Mouse (Mus musculus) thymus, adult 2 months (tissue): ENCODE results near the gene Lmo4. TPM values are rescaled to one million over a fixed set of nuclear protein-coding genes. Genes with fewer than 3 reads are reported as not detected.

Experiments
- DNase-seq: peaks from one replicate; pipeline ENCODE4 v3.0.0; 2021
- H3K27ac ChIP-seq: fragments of 200-500 bp; 2 replicates; pipeline ENCODE4 v1.5.1; 2012; ENCODE audit warnings: low read length, control low read depth; ENCODE audit not compliant: control insufficient read depth, insufficient read depth
- H3K27me3 ChIP-seq: fragments of 200-500 bp; 2 replicates; pipeline ENCODE4 v1.6.1; 2012; ENCODE audit warnings: mild to moderate bottlenecking, low read length, moderate library complexity, mixed read lengths; ENCODE audit not compliant: control insufficient read depth, insufficient read depth
- H3K36me3 ChIP-seq: fragments of 200-500 bp; 2 replicates; pipeline ENCODE4 v1.6.1; 2012; ENCODE audit warnings: mild to moderate bottlenecking, low read length, moderate library complexity; ENCODE audit not compliant: control insufficient read depth, insufficient read depth
- H3K4me1 ChIP-seq: fragments of 200-500 bp; replicated peaks from 2 replicates; pipeline ENCODE4 v1.6.1; 2012; ENCODE audit warnings: low read length; ENCODE audit not compliant: control insufficient read depth, insufficient read depth
- H3K4me3 ChIP-seq: fragments of 200-500 bp; 2 replicates; pipeline ENCODE4 v1.5.1; 2012; ENCODE audit warnings: mild to moderate bottlenecking, low read length, control low read depth, moderate library complexity; ENCODE audit not compliant: control insufficient read depth, insufficient read depth
- CTCF ChIP-seq: fragments of 200-500 bp; IDR thresholded peaks from 2 replicates; pipeline ENCODE4 v1.5.1; 2012; ENCODE audit warnings: mild to moderate bottlenecking, control low read depth, low read length, moderate library complexity, borderline replicate concordance; ENCODE audit not compliant: control insufficient read depth, poor library complexity, insufficient read depth; ENCODE audit errors: extremely low read depth
- POLR2A ChIP-seq: fragments of 200-500 bp; IDR thresholded peaks from 2 replicates; pipeline ENCODE4 v1.6.1; 2012; ENCODE audit warnings: mild to moderate bottlenecking, low read length, control low read depth, moderate library complexity; ENCODE audit not compliant: control insufficient read depth, poor library complexity, insufficient read depth; ENCODE audit errors: extremely low read depth
- WGBS: fragments of 180-500 bp; shearing (Covaris S2); methylation state at CpG from one replicate; pipeline ENCODE4 v1.1.7; 2018; 5-methylcytosine and 5-hydroxymethylcytosine counted together
- polyA plus RNA-seq: library from polyadenylated mRNA; depleted of rRNA; stranded (reverse); fragments of >200 nt; gene quantifications from 2 replicates; pipeline ENCODE4 v1.2.3, GENCODE M21; 2012

The Lmo4 gene
- polyA plus RNA-seq, 1 experiment: 99.1 TPM

- Histone ChIP-seq H3K4me3 (no peak overlapping the region), H3K27ac (no peak overlapping the region), H3K27me3 (no peaks in the 10 kb centered on the region), H3K36me3 (peaks cover 24% of the 10 kb centered on the region), H3K4me1 (no peaks in the 10 kb centered on the region)
- DNase-seq: no peak
- WGBS: 93% methylated on average over 4 of the region's 4 CpGs
- no peak for TF ChIP-seq CTCF
- no peak for TF ChIP-seq POLR2A
Observed at GRCm38 (mm10) chr3:144184918-144185317, 20.1 kb downstream of the Lmo4 start.

GRCm38 (mm10) chr3:144182229-144182628 lies 22.8 kb downstream of the Lmo4 start:
- H3K4me3 ChIP-seq: no peak overlapping the region
- 95% methylated on average over 6 of the region's 6 CpGs for WGBS
- DNase-seq: no peak
- no peak overlapping the region for H3K27ac ChIP-seq
- no peak for TF ChIP-seq CTCF
- TF ChIP-seq POLR2A: no peak
- H3K4me1 ChIP-seq: no peaks in the 10 kb centered on the region
- H3K27me3 ChIP-seq: no peaks in the 10 kb centered on the region
- peaks cover 2% of the 10 kb centered on the region for H3K36me3 ChIP-seq

GRCm38 (mm10) chr3:144178937-144179336 lies 26.1 kb downstream of the Lmo4 start:
- DNase-seq: no peak
- Histone ChIP-seq H3K27me3 (no peaks in the 10 kb centered on the region; the same call in 1 of the 2 replicates), H3K27ac (no peak overlapping the region), H3K4me3 (no peak overlapping the region), H3K36me3 (no peaks in the 10 kb centered on the region), H3K4me1 (no peaks in the 10 kb centered on the region)
- WGBS: 90% methylated on average over 3 of the region's 3 CpGs
- TF ChIP-seq POLR2A: no peak

GRCm38 (mm10) chr3:144173866-144174588 lies 31.0 kb downstream of the Lmo4 start:
- WGBS: 94% methylated on average over 7 of the region's 7 CpGs
- Histone ChIP-seq H3K27ac (no peak overlapping the region), H3K27me3 (no peaks in the 10 kb centered on the region; the same call in 1 of the 2 replicates), H3K4me3 (no peak overlapping the region), H3K4me1 (no peaks in the 10 kb centered on the region), H3K36me3 (no peaks in the 10 kb centered on the region)
- no peak for DNase-seq
- TF ChIP-seq POLR2A (no peak), CTCF (no peak)

GRCm38 (mm10) chr3:144173138-144173537 lies 31.9 kb downstream of the Lmo4 start:
- TF ChIP-seq POLR2A (no peak), CTCF (no peak)
- Histone ChIP-seq H3K36me3 (no peaks in the 10 kb centered on the region), H3K27ac (no peak overlapping the region), H3K4me3 (no peak overlapping the region), H3K4me1 (no peaks in the 10 kb centered on the region), H3K27me3 (no peaks in the 10 kb centered on the region; the same call in 1 of the 2 replicates)
- DNase-seq: no peak
- 97% methylated on average over 11 of the region's 11 CpGs for WGBS

GRCm38 (mm10) chr3:144171749-144172148 lies 33.3 kb downstream of the Lmo4 start:
- H3K4me3 ChIP-seq: no peak overlapping the region
- no peak for DNase-seq
- no peak overlapping the region for H3K27ac ChIP-seq
- H3K36me3 ChIP-seq: no peaks in the 10 kb centered on the region
- no peak for TF ChIP-seq POLR2A
- TF ChIP-seq CTCF: no peak
- no peaks in the 10 kb centered on the region; the same call in 1 of the 2 replicates for H3K27me3 ChIP-seq
- 88% methylated on average over 2 of the region's 2 CpGs for WGBS
- no peaks in the 10 kb centered on the region for H3K4me1 ChIP-seq

GRCm38 (mm10) chr3:144170539-144170938 lies 34.5 kb downstream of the Lmo4 start:
- TF ChIP-seq CTCF: no peak
- TF ChIP-seq POLR2A: no peak
- 17% methylated on average over 2 of the region's 2 CpGs for WGBS
- Histone ChIP-seq H3K36me3 (no peaks in the 10 kb centered on the region), H3K4me3 (no peak overlapping the region), H3K4me1 (no peaks in the 10 kb centered on the region), H3K27me3 (no peaks in the 10 kb centered on the region), H3K27ac (no peak overlapping the region)
- DNase-seq: no peak
